Mouse (Mus musculus) R1 (cell line): ENCODE measurements around the gene Oxnad1.
A peak's percentile ranks its signal among the peaks of the same experiment; 100 is the strongest.

Experiments
- DNase-seq: peaks from one replicate; pipeline ENCODE4 v3.0.0-alpha.2; 2018; ENCODE audit warnings: low read depth, low spot score

The Oxnad1 gene

GRCm38 (mm10) chr14:32084761-32085485 is at the start of gene Oxnad1:
Gene Oxnad1, plus strand, starts transcription at chr14:32085374.
- DNase-seq, result peak; percentile 97

GRCm38 (mm10) chr14:32036482-32036881 is 48.7 kb upstream of the Oxnad1 start:
- DNase-seq, result no peak

- no peak for DNase-seq
These were observed 47.4 kb upstream of the Oxnad1 start for GRCm38 (mm10) chr14:32037661-32038252.

- DNase-seq, result no peak
These were observed 43.1 kb upstream of the Oxnad1 start for GRCm38 (mm10) chr14:32042108-32042507.

GRCm38 (mm10) chr14:32046357-32046756 is 38.8 kb upstream of the Oxnad1 start:
- DNase-seq, result no peak

- no peak for DNase-seq
These were observed 35.0 kb upstream of the Oxnad1 start for GRCm38 (mm10) chr14:32050171-32050570.

- no peak for DNase-seq
These were observed 31.3 kb upstream of the Oxnad1 start for GRCm38 (mm10) chr14:32053895-32054294.

- DNase-seq, result no peak
These were observed 30.4 kb upstream of the Oxnad1 start for GRCm38 (mm10) chr14:32054788-32055187.

- no peak for DNase-seq
These were observed 29.4 kb upstream of the Oxnad1 start for GRCm38 (mm10) chr14:32055781-32056180.

- DNase-seq, result peak; percentile 76
These were observed 28.5 kb upstream of the Oxnad1 start for GRCm38 (mm10) chr14:32056675-32057074.

GRCm38 (mm10) chr14:32057664-32058063 is 27.5 kb upstream of the Oxnad1 start:
- DNase-seq, result no peak

GRCm38 (mm10) chr14:32061398-32061797 is 23.8 kb upstream of the Oxnad1 start:
- peak; percentile 78 for DNase-seq

GRCm38 (mm10) chr14:32072807-32073206 is 12.4 kb upstream of the Oxnad1 start:
- DNase-seq, result no peak

- no peak for DNase-seq
These were observed 11.9 kb upstream of the Oxnad1 start for GRCm38 (mm10) chr14:32073211-32073685.

- DNase-seq, result no peak
These were observed 11.3 kb upstream of the Oxnad1 start for GRCm38 (mm10) chr14:32073901-32074300.

- peak; percentile 85 for DNase-seq
These were observed 8.1 kb upstream of the Oxnad1 start for GRCm38 (mm10) chr14:32076896-32077575.

GRCm38 (mm10) chr14:32081026-32081425 is 4.1 kb upstream of the Oxnad1 start:
- no peak for DNase-seq

GRCm38 (mm10) chr14:32082891-32083290 is 2.3 kb upstream of the Oxnad1 start:
- no peak for DNase-seq

GRCm38 (mm10) chr14:32083466-32083865 is 1.7 kb upstream of the Oxnad1 start:
- no peak for DNase-seq

GRCm38 (mm10) chr14:32085486-32086201 is 470 bp downstream of the Oxnad1 start, which contains the start of gene Dph3:
Gene Dph3, minus strand, starts transcription at chr14:32085729.
- DNase-seq, result peak; percentile 99

- DNase-seq, result peak; percentile 50
These were observed 1.1 kb downstream of the Oxnad1 start for GRCm38 (mm10) chr14:32086226-32086625.
